In the genomic region with DNA sequence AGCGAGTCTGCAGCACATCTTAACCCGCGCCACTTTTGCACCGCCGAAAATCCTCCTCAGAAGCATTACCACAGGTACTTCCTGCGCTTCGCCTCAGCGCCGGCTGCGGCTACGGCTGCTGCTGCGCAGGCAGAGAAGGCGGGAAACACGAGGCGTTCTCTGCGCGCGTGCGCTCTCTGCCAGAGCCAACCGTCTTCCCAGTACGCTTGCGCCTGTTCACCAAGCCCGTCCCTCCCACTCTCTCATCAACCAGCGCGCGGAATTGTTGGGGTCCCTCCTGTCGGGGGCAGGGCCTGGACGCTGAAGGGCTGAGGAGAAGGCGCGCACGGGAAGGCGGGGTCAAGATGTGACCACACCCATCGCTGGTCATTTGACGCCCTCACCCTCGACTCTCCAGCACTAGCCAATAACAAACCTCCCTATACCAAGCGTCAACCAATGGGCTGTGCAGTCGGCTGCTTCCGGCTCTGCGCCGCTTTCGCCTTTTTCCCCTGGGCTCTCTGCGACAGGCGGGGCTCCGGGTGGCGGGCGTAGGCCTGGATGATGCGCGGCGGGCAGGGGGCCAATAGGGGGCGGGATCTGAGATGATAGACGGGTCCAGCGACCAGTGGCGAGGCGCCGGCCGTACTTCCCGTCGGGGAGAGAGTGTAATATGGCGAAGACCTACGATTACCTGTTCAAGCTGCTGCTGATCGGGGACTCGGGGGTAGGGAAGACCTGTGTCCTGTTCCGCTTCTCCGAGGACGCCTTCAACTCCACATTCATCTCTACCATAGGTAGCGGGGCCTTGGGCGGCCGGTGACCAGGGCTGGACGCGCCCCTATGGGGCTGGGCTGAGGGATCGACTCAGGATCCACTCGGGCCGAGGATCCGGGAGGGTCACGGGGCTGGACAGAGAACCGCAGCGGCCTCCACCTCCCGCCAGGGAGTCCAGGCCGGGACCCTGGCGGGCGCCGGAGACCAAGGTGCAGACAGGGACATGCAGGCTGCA, we compare ENCODE assay signal across 8 mouse cellular contexts. TPM values are rescaled to one million over a fixed set of nuclear protein-coding genes. Genes with fewer than 3 reads are reported as not detected.
DNase-seq lines count a peak whose midpoint lies in the region; ATAC-seq lines count a peak whose summit lies in the region.

A gene (plus strand): TSS at position 494 of the 991 bp plus-strand sequence.

- peak; percentile 99 for ATAC-seq in heart, embryonic 13.5 days (ENCODE audit: extremely low read depth, insufficient number of reproducible peaks, low FRiP score, low TSS enrichment)
- peak; percentile 98 for ATAC-seq in liver, embryonic 12.5 days
- ATAC-seq in stomach, embryonic 15.5 days (ENCODE audit: insufficient read depth, low FRiP score, low read depth) = peak; percentile 99

- H3K27me3 ChIP-seq in heart, embryonic 13.5 days (replicated peaks) = no peaks in the 10 kb centered on the region
- no peaks in the 10 kb centered on the region for H3K27me3 ChIP-seq in liver, embryonic 12.5 days (replicated peaks)
- H3K27me3 ChIP-seq in stomach, embryonic 15.5 days (replicated peaks) = no peaks in the 10 kb centered on the region

- no peaks in the 10 kb centered on the region for H3K9me3 ChIP-seq in heart, embryonic 13.5 days
- H3K9me3 ChIP-seq in liver, embryonic 12.5 days (replicated peaks) = no peaks in the 10 kb centered on the region
- H3K9me3 ChIP-seq in stomach, embryonic 15.5 days = no peaks in the 10 kb centered on the region

- H3K27ac ChIP-seq in brown adipose tissue, adult 24 weeks (replicated peaks; ENCODE audit: low read depth, low read length) = peak within 1 kb of the TSS; percentile 78
- peak within 1 kb of the TSS; percentile 82 for H3K27ac ChIP-seq in heart, embryonic 13.5 days (replicated peaks)
- H3K27ac ChIP-seq in liver, embryonic 12.5 days = peak within 1 kb of the TSS; percentile 92
- peak within 1 kb of the TSS; percentile 81 for H3K27ac ChIP-seq in stomach, embryonic 15.5 days

- peak within 1 kb of the TSS; percentile 93 for H3K9ac ChIP-seq in heart, embryonic 13.5 days
- peak within 1 kb of the TSS; percentile 94 for H3K9ac ChIP-seq in liver, embryonic 12.5 days
- peak within 1 kb of the TSS; percentile 98 for H3K9ac ChIP-seq in stomach, embryonic 15.5 days

- WGBS in heart, embryonic 13.5 days = under 1% methylated on average over 82 of the region's 82 CpGs
- WGBS in liver, embryonic 12.5 days (ENCODE audit: insufficient replicate concordance) = under 1% methylated on average over 81 of the region's 82 CpGs
- WGBS in stomach, embryonic 15.5 days = under 1% methylated on average over 81 of the region's 82 CpGs

- H3K36me3 ChIP-seq in heart, embryonic 13.5 days = peaks cover 19% of the 10 kb centered on the region
- H3K36me3 ChIP-seq in liver, embryonic 12.5 days = peaks cover 37% of the 10 kb centered on the region
- H3K36me3 ChIP-seq in stomach, embryonic 15.5 days = no peaks in the 10 kb centered on the region

- H3K4me2 ChIP-seq in heart, embryonic 13.5 days = peak within 1 kb of the TSS; percentile 90
- H3K4me2 ChIP-seq in liver, embryonic 12.5 days = peak within 1 kb of the TSS; percentile 92
- peak within 1 kb of the TSS; percentile 78 for H3K4me2 ChIP-seq in stomach, embryonic 15.5 days

- peak within 1 kb of the TSS; percentile 85 for H3K4me3 ChIP-seq in brown adipose tissue, adult 24 weeks (ENCODE audit: insufficient read depth, low read depth, low read length)
- peak within 1 kb of the TSS; percentile 86 for H3K4me3 ChIP-seq in heart, embryonic 13.5 days
- H3K4me3 ChIP-seq in liver, embryonic 12.5 days = peak within 1 kb of the TSS; percentile 95
- peak within 1 kb of the TSS; percentile 88 for H3K4me3 ChIP-seq in stomach, embryonic 15.5 days (replicated peaks)

- peak; percentile 100 for DNase-seq in CD4-positive, CD25-positive, alpha-beta regulatory T cell, adult 2 months (ENCODE audit: low read depth, low spot score)
- peak; percentile 95 for DNase-seq in fat pad, adult 2 months (ENCODE audit: extremely low read depth, low read depth, low spot score)
- peak; percentile 100 for DNase-seq in kidney, postnatal 10 days
- peak; percentile 100 for DNase-seq in natural killer cell, adult 2 months (ENCODE audit: low spot score in 2 of 2)

- H3K4me1 ChIP-seq in brown adipose tissue, adult 24 weeks (ENCODE audit: control insufficient read depth, insufficient read depth, insufficient read length, low read length) = peaks cover 7% of the 10 kb centered on the region
- H3K4me1 ChIP-seq in heart, embryonic 13.5 days = peaks cover 27% of the 10 kb centered on the region
- H3K4me1 ChIP-seq in liver, embryonic 12.5 days = peaks cover 58% of the 10 kb centered on the region
- peaks cover 17% of the 10 kb centered on the region for H3K4me1 ChIP-seq in stomach, embryonic 15.5 days

RNA-seq across cellular contexts. Expression of the gene that starts here (rescaled TPM):
- 33.8 and 56.6 TPM in 2 replicates for polyA plus RNA-seq in brown adipose tissue, adult 24 weeks (2012; ENCODE audit: insufficient read depth, insufficient read length, missing spikeins)
- 77.6 and 77.7 TPM in 2 replicates for polyA plus RNA-seq in heart, embryonic 13.5 days (2015; fragmentation: Nextera tagmentation; extraction: Ambion mirVana)
- 82.3 and 86.1 TPM in 2 replicates for polyA plus RNA-seq in liver, embryonic 12.5 days (2016; fragmentation: Nextera tagmentation; extraction: Ambion mirVana)
- 131 and 141 TPM in 2 replicates for polyA plus RNA-seq in stomach, embryonic 15.5 days (2015; fragmentation: Nextera tagmentation; extraction: Ambion mirVana)

Comparison
In these comparisons a context has a peak if more than half of its experiments do, and no peak if none do; other contexts are left out.
1. Peak in every context shown above with its lines: DNase-seq, ATAC-seq, H3K4me3 ChIP-seq and H3K27ac ChIP-seq.